Mouse (Mus musculus) kidney, embryonic 16.5 days (tissue): ENCODE data around the gene Frmd8. TPM values are rescaled to one million over a fixed set of nuclear protein-coding genes. Genes with fewer than 3 reads are reported as not detected.

Experiments used
- ATAC-seq: fragments of 200-750 bp; cut with Nextera tagmentation; 2 replicates; pipeline ENCODE4 v1.8.0; 2017; ENCODE audit warnings: moderate TSS enrichment; ENCODE audit not compliant: low FRiP score, low TSS enrichment
- H3K27ac ChIP-seq: fragments of 300-500 bp; sonication (generic); 2 replicates; pipeline ENCODE4 v1.5.1; 2014; ENCODE audit warnings: low read length
- H3K27me3 ChIP-seq: fragments of 300-500 bp; sonication (generic); 2 replicates; pipeline ENCODE4 v1.6.1; 2014; ENCODE audit warnings: low read length, control low read depth, mixed read lengths; ENCODE audit not compliant: insufficient read depth
- H3K36me3 ChIP-seq: fragments of 300-500 bp; sonication (generic); 2 replicates; pipeline ENCODE4 v1.6.1; 2014; ENCODE audit warnings: low read length, control low read depth, mixed read lengths; ENCODE audit not compliant: insufficient read depth
- H3K4me1 ChIP-seq: fragments of 300-500 bp; sonication (generic); 2 replicates; pipeline ENCODE4 v1.6.1; 2014; ENCODE audit warnings: low read length, control low read depth, mixed read lengths; ENCODE audit not compliant: insufficient read depth
- H3K4me2 ChIP-seq: fragments of 300-500 bp; sonication (generic); replicated peaks from 2 replicates; pipeline ENCODE4 v1.6.1; 2014; ENCODE audit warnings: low read depth, low read length
- H3K4me3 ChIP-seq: fragments of 300-500 bp; sonication (generic); 2 replicates; pipeline ENCODE4 v1.5.1; 2014; ENCODE audit warnings: mild to moderate bottlenecking, low read length
- H3K9ac ChIP-seq: fragments of 300-500 bp; sonication (generic); replicated peaks from 2 replicates; pipeline ENCODE4 v1.6.1; 2014; ENCODE audit warnings: low read length
- H3K9me3 ChIP-seq: fragments of 300-500 bp; sonication (generic); 2 replicates; pipeline ENCODE4 v1.6.1; 2016; ENCODE audit warnings: low read length, control low read depth
- WGBS: fragments of 180-500 bp; shearing (Covaris S2); extraction: QIAGEN DNeasy Blood & Tissue Kit; methylation state at CpG from one replicate; pipeline ENCODE4 v1.1.7; 2014; 5-methylcytosine and 5-hydroxymethylcytosine counted together
- polyA plus RNA-seq: library from polyadenylated mRNA; unstranded; fragments of >200 nt; fragmentation: Nextera tagmentation; extraction: Ambion mirVana; gene quantifications from 2 replicates; pipeline ENCODE4 v1.2.1, GENCODE M21; 2015

Gene Frmd8
- polyA plus RNA-seq, result 50.6 and 52.9 TPM in 2 replicates

DNA sequence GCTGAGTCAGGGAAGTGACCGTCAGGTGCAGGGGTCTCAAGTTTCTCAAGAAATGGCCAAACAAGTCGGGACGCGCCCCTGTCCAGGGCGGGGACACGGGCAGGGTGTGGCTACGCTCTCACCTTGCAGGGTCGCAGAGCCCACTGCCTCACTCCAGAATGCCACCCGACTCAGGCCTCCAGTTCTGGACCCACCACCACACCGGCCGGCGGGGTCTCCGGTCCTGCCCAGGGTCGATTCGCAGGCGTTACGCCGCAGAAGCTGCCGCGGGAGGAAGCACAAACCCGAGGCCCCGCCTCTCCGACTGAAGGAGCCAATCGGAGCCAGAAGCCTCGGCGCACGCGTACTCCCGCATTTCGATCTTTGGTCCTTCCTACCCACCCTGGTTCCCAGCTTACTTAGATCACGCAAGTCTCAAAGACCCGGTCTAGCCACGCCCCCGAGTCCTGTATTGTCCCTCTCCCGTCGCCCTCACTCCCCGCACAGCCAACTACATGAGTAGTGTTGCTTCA, at the start of gene Frmd8:
Gene Frmd8, minus strand, starts transcription at position 306 of the 512 bp plus-strand sequence.
- Histone ChIP-seq H3K27ac (peak within 1 kb of the TSS; percentile 75), H3K9ac (peak within 1 kb of the TSS; percentile 85), H3K36me3 (0 out of 2 replicates have a peak, but pooled peaks cover 7% of the 10 kb centered on the region), H3K27me3 (no peaks in the 10 kb centered on the region), H3K9me3 (no peaks in the 10 kb centered on the region), H3K4me2 (peak within 1 kb of the TSS; percentile 83), H3K4me1 (peaks cover 58% of the 10 kb centered on the region), H3K4me3 (peak within 1 kb of the TSS; percentile 80)
- WGBS, result under 1% methylated on average over 37 of the region's 37 CpGs
- ATAC-seq, result peak; percentile 75

DNA sequence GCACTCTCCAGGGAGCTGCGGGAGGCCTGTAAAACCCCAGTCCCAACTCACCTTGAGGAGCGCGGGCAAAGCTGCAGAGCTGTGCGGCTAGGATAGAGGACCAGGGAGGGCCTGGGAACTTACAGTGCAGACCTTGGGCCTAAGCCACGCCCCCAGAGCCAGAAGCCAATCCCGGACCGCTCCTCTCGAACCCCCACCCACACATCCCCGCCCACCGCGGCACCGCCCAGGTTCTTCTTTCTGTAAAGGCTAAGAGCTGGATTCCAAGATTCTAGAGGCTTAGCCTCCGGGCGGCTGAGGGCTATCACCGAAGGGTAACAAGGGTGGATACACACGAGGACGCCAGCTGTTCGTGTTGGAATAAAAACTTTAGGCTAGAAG, 49.6 kb upstream of the Frmd8 start, which contains the start of gene Cdc42ep2:
Gene Cdc42ep2, minus strand, starts transcription at position 104 of the 381 bp plus-strand sequence.
- peaks cover 62% of the 10 kb centered on the region for H3K4me1 ChIP-seq
- under 1% methylated on average over 18 of the region's 18 CpGs for WGBS
- H3K9ac ChIP-seq, result peak within 1 kb of the TSS; percentile 84
- no peaks in the 10 kb centered on the region for H3K9me3 ChIP-seq
- ATAC-seq, result peak; percentile 94
- H3K4me2 ChIP-seq, result peak within 1 kb of the TSS; percentile 91
- peak within 1 kb of the TSS; percentile 86 for H3K27ac ChIP-seq
- H3K36me3 ChIP-seq, result no peaks in the 10 kb centered on the region
- H3K4me3 ChIP-seq, result peak within 1 kb of the TSS; percentile 75
- no peaks in the 10 kb centered on the region for H3K27me3 ChIP-seq

DNA sequence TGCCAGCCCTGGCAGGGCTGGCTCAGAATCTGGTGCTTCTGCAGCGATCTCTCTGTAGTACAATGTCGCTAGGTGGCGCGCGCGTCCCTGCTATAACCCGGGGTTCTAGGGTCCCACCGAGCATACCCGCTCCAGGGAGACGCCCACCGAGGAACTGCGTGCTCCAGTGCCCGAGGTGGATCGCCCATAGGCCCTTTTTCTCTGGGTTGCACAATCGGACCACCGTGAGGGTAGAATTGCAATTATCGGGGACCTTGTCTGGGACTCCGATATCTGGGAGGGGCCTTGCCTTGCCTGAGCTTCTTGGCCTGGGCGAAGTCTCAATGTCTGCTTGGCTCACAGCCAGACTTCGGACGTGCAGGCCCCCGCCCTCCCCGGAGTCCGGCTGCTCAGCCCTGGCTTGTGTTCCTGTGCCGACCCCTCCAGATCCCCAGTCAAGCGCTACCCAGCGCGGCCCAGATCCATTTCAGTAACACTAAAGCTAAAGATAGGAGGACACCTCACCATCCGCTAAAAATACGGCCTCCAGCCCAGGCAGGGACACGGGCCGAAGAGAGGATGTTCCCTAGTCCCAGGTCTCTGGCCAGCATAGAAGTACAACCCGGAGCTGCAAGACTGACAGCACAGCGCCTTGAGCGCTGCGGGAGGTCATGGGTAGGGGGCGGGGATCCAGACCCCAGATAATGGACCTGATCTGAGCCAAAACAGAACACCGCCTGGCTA, 49.1 kb upstream of the Frmd8 start:
- H3K27me3 ChIP-seq, result no peaks in the 10 kb centered on the region
- peak; percentile 79 for ATAC-seq
- H3K4me2 ChIP-seq, result peak overlapping the region; percentile 91
- H3K4me3 ChIP-seq, result peak overlapping the region; percentile 75
- H3K4me1 ChIP-seq, result peaks cover 56% of the 10 kb centered on the region
- peak overlapping the region; percentile 84 for H3K9ac ChIP-seq
- no peaks in the 10 kb centered on the region for H3K9me3 ChIP-seq
- H3K27ac ChIP-seq, result peak overlapping the region; percentile 86
- 0% methylated on average over 38 of the region's 38 CpGs for WGBS
- no peaks in the 10 kb centered on the region for H3K36me3 ChIP-seq

DNA sequence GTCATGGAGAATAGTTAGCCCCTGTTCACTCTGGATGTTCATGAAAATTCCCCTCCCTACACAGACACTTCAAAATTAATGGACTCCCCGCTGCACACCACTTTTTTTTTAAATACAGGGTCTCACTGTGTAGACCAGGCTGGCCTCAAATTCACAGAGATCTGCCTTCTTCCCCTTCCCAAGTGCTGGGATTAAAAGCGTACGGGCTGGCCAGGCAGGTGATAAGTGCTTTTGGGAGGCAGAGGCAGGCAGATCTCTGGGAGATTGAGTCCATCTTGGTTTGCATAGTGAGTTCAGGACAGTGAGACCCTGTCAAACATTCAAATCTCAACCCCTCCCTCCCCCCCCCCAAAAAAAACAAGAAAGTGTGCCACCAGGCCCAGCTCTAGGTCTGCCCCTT, 47.9 kb upstream of the Frmd8 start:
- H3K27me3 ChIP-seq, result no peaks in the 10 kb centered on the region
- H3K4me3 ChIP-seq, result peak overlapping the region; percentile 25; the same call in 1 of the 2 replicates
- 93% methylated on average over 3 of the region's 3 CpGs for WGBS
- peaks cover 44% of the 10 kb centered on the region for H3K4me1 ChIP-seq
- H3K9ac ChIP-seq, result peak overlapping the region; percentile 84
- H3K4me2 ChIP-seq, result peak overlapping the region; percentile 91
- no peak for ATAC-seq
- peaks cover 4% of the 10 kb centered on the region; the same call in 1 of the 2 replicates for H3K36me3 ChIP-seq
- 0 out of 2 replicates have a peak overlapping the region, but pooled peaks have one; percentile 8 for H3K27ac ChIP-seq
- no peaks in the 10 kb centered on the region for H3K9me3 ChIP-seq

DNA sequence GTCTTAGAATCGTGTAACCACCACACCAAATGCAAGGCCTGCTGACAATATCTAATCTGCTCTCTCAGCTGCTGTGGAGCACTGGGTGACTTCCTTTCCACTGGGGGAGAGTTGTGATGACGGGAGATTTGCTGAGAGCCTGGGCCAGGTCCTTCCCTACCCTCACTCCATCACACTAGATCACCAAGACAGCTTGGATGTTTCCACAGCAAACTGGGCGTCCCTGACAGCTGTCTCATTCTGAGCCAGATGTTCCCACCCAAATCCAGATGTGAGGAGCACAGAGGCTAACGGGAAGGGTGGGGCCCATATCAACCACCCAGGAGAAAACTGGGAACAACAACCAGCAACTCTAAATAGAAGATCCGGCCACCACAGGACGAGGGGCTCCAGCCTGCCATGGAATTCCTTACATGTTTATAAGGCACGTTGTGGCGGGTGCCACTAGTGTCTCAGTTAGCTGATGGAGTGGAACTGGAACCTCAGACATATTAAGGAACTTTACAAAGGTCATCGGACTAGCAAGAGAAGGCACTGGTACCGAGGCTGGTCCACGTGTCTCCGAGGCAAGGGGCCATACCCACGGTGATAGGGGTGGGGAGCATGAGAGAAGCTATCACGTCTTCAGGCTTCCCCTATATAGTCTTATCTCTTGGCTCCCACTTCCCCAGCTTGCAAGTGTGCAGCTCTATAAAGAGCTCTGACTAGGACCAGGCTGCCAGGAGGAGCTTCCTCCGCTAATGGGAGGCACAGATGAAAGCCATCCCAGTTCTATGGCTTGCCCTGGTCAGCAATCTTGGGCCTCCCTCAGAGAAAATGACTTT, 47.3 kb upstream of the Frmd8 start:
- peaks cover 39% of the 10 kb centered on the region for H3K4me1 ChIP-seq
- H3K27me3 ChIP-seq, result no peaks in the 10 kb centered on the region
- H3K4me3 ChIP-seq, result peak overlapping the region; percentile 25
- peak overlapping the region; percentile 91 for H3K4me2 ChIP-seq
- 67% methylated on average over 15 of the region's 15 CpGs for WGBS
- peaks cover 11% of the 10 kb centered on the region for H3K36me3 ChIP-seq
- no peaks in the 10 kb centered on the region for H3K9me3 ChIP-seq
- peak overlapping the region; percentile 84 for H3K9ac ChIP-seq
- H3K27ac ChIP-seq, result peak overlapping the region; percentile 25; the same call in 1 of the 2 replicates
- ATAC-seq, result no peak

DNA sequence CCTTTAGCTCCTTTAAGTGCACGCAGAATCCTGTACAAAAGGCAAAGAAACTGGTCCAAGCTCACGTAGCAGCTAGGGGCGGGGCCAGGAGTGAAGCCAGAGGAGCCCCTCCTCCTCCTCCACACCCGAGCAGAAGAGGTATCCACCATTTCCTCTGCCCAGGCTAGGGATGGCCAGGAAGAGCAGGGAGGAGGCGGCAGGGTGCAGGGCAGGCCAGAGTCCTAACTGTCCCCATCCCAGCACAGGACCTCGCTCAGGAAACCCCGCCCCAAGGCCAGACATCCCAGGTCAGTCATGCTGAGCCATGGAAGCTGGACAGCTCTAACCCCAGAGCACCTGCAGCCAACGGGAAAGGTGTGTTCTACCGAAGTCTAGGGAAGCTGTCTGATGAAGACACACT, 46.6 kb upstream of the Frmd8 start:
- 16% methylated on average over 9 of the region's 9 CpGs for WGBS
- H3K9me3 ChIP-seq, result no peaks in the 10 kb centered on the region
- peak overlapping the region; percentile 91 for H3K4me2 ChIP-seq
- ATAC-seq, result peak; percentile 21; the same call in 1 of the 2 replicates
- H3K4me3 ChIP-seq, result peak overlapping the region; percentile 25
- H3K9ac ChIP-seq, result peak overlapping the region; percentile 51
- peaks cover 16% of the 10 kb centered on the region for H3K36me3 ChIP-seq
- no peaks in the 10 kb centered on the region for H3K27me3 ChIP-seq
- H3K27ac ChIP-seq, result peak overlapping the region; percentile 25; the same call in 1 of the 2 replicates
- H3K4me1 ChIP-seq, result peaks cover 34% of the 10 kb centered on the region

DNA sequence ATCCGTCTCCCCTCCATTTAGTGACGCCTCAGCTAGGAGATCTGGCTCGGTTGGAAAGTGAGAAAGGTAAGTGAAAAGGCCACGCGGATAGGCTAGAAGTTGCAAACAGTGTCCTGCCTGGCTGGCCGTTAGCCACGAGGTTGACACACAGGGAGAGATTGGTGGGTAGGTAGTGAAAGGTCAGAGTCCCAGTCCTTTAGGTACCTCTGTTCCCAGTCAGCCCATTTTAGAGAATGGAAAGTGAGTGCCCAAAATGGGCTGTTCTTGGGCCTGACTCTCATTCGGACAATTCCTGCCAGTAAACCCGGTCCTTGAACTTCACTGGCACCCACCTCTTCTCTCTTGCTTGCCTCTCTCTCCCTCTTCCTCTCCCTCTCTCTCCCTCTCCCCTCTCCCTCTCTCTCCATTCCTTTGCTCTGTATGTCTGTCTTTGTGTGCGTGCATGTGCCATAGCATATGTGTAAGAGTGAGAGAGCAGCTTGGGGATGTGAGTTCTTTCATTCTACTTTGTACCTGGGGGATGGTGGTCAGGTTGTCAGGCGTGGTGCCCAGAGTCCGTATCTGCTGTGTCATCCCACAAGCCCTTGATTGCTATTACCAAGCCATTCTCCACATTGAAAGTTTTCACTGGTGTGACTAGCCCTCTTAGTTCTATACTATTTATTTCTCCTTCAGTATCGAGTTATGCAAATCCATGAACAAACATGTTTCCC, 38.1 kb upstream of the Frmd8 start, which contains the start of gene Dpf2:
Gene Dpf2, minus strand, starts transcription at position 4 of the 713 bp plus-strand sequence.
- Histone ChIP-seq H3K4me1 (peaks cover 28% of the 10 kb centered on the region), H3K36me3 (peaks cover 15% of the 10 kb centered on the region), H3K4me2 (peak within 1 kb of the TSS; percentile 89), H3K27ac (peak within 1 kb of the TSS; percentile 83), H3K4me3 (peak within 1 kb of the TSS; percentile 63), H3K9me3 (no peaks in the 10 kb centered on the region), H3K27me3 (no peaks in the 10 kb centered on the region), H3K9ac (peak within 1 kb of the TSS; percentile 83)
- peak; percentile 72 for ATAC-seq
- WGBS, result 21% methylated on average over 13 of the region's 13 CpGs

DNA sequence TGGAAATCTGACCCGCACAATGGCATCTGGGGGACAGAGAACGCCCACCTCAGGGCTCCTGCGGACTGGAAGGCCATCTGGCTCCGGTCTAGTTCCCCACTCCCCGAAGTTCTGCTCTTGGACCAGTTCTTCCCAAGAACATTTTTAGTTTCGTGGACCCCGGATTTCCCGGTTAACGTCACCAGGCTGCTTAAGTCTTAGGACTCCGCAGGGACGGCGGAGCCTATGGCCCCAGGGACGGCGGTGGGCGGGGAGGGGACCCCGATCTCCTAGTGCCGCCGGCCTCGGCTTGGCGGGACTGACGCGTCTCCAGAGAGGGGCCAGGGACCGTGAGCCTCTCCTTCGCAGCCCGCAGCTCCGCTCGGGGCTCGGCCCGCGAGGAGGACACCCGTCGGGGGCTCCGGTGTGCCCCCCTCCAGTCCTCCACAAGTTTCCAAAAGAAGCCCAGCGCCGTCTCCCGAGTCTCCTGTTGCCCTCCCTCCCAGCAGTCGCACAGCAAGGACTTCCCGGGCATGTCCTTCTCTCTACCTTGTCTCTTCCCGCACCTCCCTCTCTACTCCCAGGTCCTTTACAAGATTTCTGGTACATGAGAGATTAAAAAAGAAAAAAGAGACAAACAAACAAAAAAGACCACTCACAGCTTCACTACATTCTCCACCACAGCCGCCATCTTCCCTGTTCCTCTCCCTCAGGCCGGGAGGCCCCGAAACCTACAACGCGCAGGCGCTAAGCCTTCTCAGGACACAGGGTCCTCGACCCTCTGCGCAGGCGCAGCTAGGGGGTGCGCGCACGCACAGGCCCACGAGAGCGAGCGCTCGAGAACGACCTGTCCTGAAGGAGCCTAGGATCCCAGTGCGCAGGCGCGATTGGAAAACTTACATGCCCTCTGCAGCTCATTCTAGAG, 37.3 kb upstream of the Frmd8 start:
- H3K27ac ChIP-seq, result peak overlapping the region; percentile 83
- peak; percentile 97 for ATAC-seq
- peak overlapping the region; percentile 89 for H3K4me2 ChIP-seq
- WGBS, result 0% methylated on average over 58 of the region's 59 CpGs
- H3K27me3 ChIP-seq, result no peaks in the 10 kb centered on the region
- H3K36me3 ChIP-seq, result peaks cover 7% of the 10 kb centered on the region
- peak overlapping the region; percentile 63 for H3K4me3 ChIP-seq
- no peaks in the 10 kb centered on the region for H3K9me3 ChIP-seq
- peak overlapping the region; percentile 83 for H3K9ac ChIP-seq
- H3K4me1 ChIP-seq, result peaks cover 28% of the 10 kb centered on the region
